Mouse (Mus musculus): Measurements from ENCODE around the gene Icam1. TPM values are rescaled to one million over a fixed set of nuclear protein-coding genes. Genes with fewer than 3 reads are reported as not detected.
"Not testable (repeated sequence)": the region's sequence is repeated elsewhere in the genome, so short reads cannot be mapped to it uniquely, and the experiment has no call there.

Icam1 gene
- polyA plus RNA-seq, 1 experiment: 3.6 TPM

GRCm38 (mm10) chr9:21034481-21035085 is 18.8 kb downstream of the Icam1 start:
- H3K4me3 ChIP-seq (ENCODE audit: insufficient read depth, low read length): no peak overlapping the region; the same call in 1 of the 2 replicates
- TF ChIP-seq POLR2A (IDR thresholded peaks at IDR 0.05; ENCODE audit: extremely low read depth, insufficient read depth, low read length): no peak
- no peak for TF ChIP-seq CTCF (IDR thresholded peaks at IDR 0.05; ENCODE audit: extremely low read depth, insufficient read depth, low read length)
- H3K27ac ChIP-seq (ENCODE audit: insufficient read depth, low read length): no peak overlapping the region
- peaks cover 3% of the 10 kb centered on the region; the same call in 1 of the 2 replicates for H3K4me1 ChIP-seq (ENCODE audit: control insufficient read depth, insufficient read depth, low read length)

GRCm38 (mm10) chr9:21035586-21035985 is 19.8 kb downstream of the Icam1 start:
- TF ChIP-seq POLR2A (IDR thresholded peaks at IDR 0.05; ENCODE audit: extremely low read depth, insufficient read depth, low read length): no peak
- TF ChIP-seq CTCF (IDR thresholded peaks at IDR 0.05; ENCODE audit: extremely low read depth, insufficient read depth, low read length): no peak
- no peak overlapping the region for H3K4me3 ChIP-seq (ENCODE audit: insufficient read depth, low read length)
- H3K4me1 ChIP-seq (ENCODE audit: control insufficient read depth, insufficient read depth, low read length): peaks cover 7% of the 10 kb centered on the region
- H3K27ac ChIP-seq (ENCODE audit: insufficient read depth, low read length): no peak overlapping the region

GRCm38 (mm10) chr9:21036161-21036560 is 20.4 kb downstream of the Icam1 start:
- no peak for TF ChIP-seq POLR2A (IDR thresholded peaks at IDR 0.05; ENCODE audit: extremely low read depth, insufficient read depth, low read length)
- no peak for TF ChIP-seq CTCF (IDR thresholded peaks at IDR 0.05; ENCODE audit: extremely low read depth, insufficient read depth, low read length)
- Histone ChIP-seq H3K27ac (ENCODE audit: insufficient read depth, low read length) (no peak overlapping the region), H3K4me1 (ENCODE audit: control insufficient read depth, insufficient read depth, low read length) (peaks cover 8% of the 10 kb centered on the region), H3K4me3 (ENCODE audit: insufficient read depth, low read length) (no peak overlapping the region)

- Histone ChIP-seq H3K4me1 (ENCODE audit: control insufficient read depth, insufficient read depth, low read length) (peaks cover 8% of the 10 kb centered on the region), H3K27ac (ENCODE audit: insufficient read depth, low read length) (peak overlapping the region; percentile 32), H3K4me3 (ENCODE audit: insufficient read depth, low read length) (no peak overlapping the region)
- TF ChIP-seq POLR2A (IDR thresholded peaks at IDR 0.05; ENCODE audit: extremely low read depth, insufficient read depth, low read length) (no peak; the same call in 1 of the 2 replicates), CTCF (IDR thresholded peaks at IDR 0.05; ENCODE audit: extremely low read depth, insufficient read depth, low read length) (no peak)
Observed at GRCm38 (mm10) chr9:21036666-21037065, 20.9 kb downstream of the Icam1 start.

GRCm38 (mm10) chr9:21037481-21037891 is 21.7 kb downstream of the Icam1 start:
- Histone ChIP-seq H3K4me3 (ENCODE audit: insufficient read depth, low read length) (0 out of 2 replicates have a peak overlapping the region, but pooled peaks have one; percentile 5), H3K27ac (ENCODE audit: insufficient read depth, low read length) (peak overlapping the region; percentile 51), H3K4me1 (ENCODE audit: control insufficient read depth, insufficient read depth, low read length) (peaks cover 8% of the 10 kb centered on the region)
- TF ChIP-seq POLR2A (IDR thresholded peaks at IDR 0.05; ENCODE audit: extremely low read depth, insufficient read depth, low read length) (no peak; the same call in 1 of the 2 replicates), CTCF (IDR thresholded peaks at IDR 0.05; ENCODE audit: extremely low read depth, insufficient read depth, low read length) (no peak)

- H3K27ac ChIP-seq (ENCODE audit: insufficient read depth, low read length): no peak overlapping the region
- TF ChIP-seq POLR2A (IDR thresholded peaks at IDR 0.05; ENCODE audit: extremely low read depth, insufficient read depth, low read length) (no peak), CTCF (IDR thresholded peaks at IDR 0.05; ENCODE audit: extremely low read depth, insufficient read depth, low read length) (no peak)
- H3K4me1 ChIP-seq (ENCODE audit: control insufficient read depth, insufficient read depth, low read length): peaks cover 8% of the 10 kb centered on the region
- H3K4me3 ChIP-seq (ENCODE audit: insufficient read depth, low read length): no peak overlapping the region
Observed at GRCm38 (mm10) chr9:21039779-21040178, 24.0 kb downstream of the Icam1 start.

GRCm38 (mm10) chr9:21041308-21041707 is 25.5 kb downstream of the Icam1 start:
- peak overlapping the region; percentile 87; the same call in 1 of the 2 replicates for H3K27ac ChIP-seq (ENCODE audit: insufficient read depth, low read length)
- no peak overlapping the region for H3K4me3 ChIP-seq (ENCODE audit: insufficient read depth, low read length)
- H3K4me1 ChIP-seq (ENCODE audit: control insufficient read depth, insufficient read depth, low read length): peaks cover 8% of the 10 kb centered on the region
- peak; percentile 67; the same call in 1 of the 2 replicates for TF ChIP-seq POLR2A (IDR thresholded peaks at IDR 0.05; ENCODE audit: extremely low read depth, insufficient read depth, low read length)
- no peak for TF ChIP-seq CTCF (IDR thresholded peaks at IDR 0.05; ENCODE audit: extremely low read depth, insufficient read depth, low read length)

- no peak overlapping the region for H3K4me3 ChIP-seq (ENCODE audit: insufficient read depth, low read length)
- peaks cover 6% of the 10 kb centered on the region for H3K4me1 ChIP-seq (ENCODE audit: control insufficient read depth, insufficient read depth, low read length)
- H3K27ac ChIP-seq (ENCODE audit: insufficient read depth, low read length): no peak overlapping the region
- TF ChIP-seq CTCF (IDR thresholded peaks at IDR 0.05; ENCODE audit: extremely low read depth, insufficient read depth, low read length) (no peak), POLR2A (IDR thresholded peaks at IDR 0.05; ENCODE audit: extremely low read depth, insufficient read depth, low read length) (no peak)
Observed at GRCm38 (mm10) chr9:21043563-21043962, 27.8 kb downstream of the Icam1 start.

- not testable (repeated sequence) for H3K27ac ChIP-seq (ENCODE audit: insufficient read depth, low read length); H3K4me1 ChIP-seq (ENCODE audit: control insufficient read depth, insufficient read depth, low read length); H3K4me3 ChIP-seq (ENCODE audit: insufficient read depth, low read length)
Observed at GRCm38 (mm10) chr9:21044785-21045184, 29.0 kb downstream of the Icam1 start.

- Histone ChIP-seq H3K4me3 (ENCODE audit: insufficient read depth, low read length) (no peak overlapping the region), H3K4me1 (ENCODE audit: control insufficient read depth, insufficient read depth, low read length) (peaks cover 6% of the 10 kb centered on the region), H3K27ac (ENCODE audit: insufficient read depth, low read length) (no peak overlapping the region)
- TF ChIP-seq CTCF (IDR thresholded peaks at IDR 0.05; ENCODE audit: extremely low read depth, insufficient read depth, low read length) (no peak), POLR2A (IDR thresholded peaks at IDR 0.05; ENCODE audit: extremely low read depth, insufficient read depth, low read length) (no peak)
Observed at GRCm38 (mm10) chr9:21045235-21045634, 29.4 kb downstream of the Icam1 start.
